In genomic region chr16:17813173-17813572, GRCm38 (mm10) we compare ENCODE assay signal across 16 mouse cellular contexts. TPM values are rescaled to one million over a fixed set of nuclear protein-coding genes. Genes with fewer than 3 reads are reported as not detected.
"Had no signal": no experiment of that assay in that cellular context is flagged by ENCODE, and none has a peak within 500 bp of the region (broad histone marks: within the 10 kb centered on the region; RNA-seq: fewer than 3 reads in every experiment).

No protein-coding gene starts in this region.

- H3K4me3 ChIP-seq: layer of hippocampus, adult 2 months; limb, embryonic 12.5 days; liver, embryonic 13.5 days; midbrain, embryonic 12.5 days; stomach, embryonic 15.5 days had no signal

- ATAC-seq: liver, postnatal 0 days; midbrain, embryonic 16.5 days had no signal

- H3K4me2 ChIP-seq: limb, embryonic 12.5 days; liver, embryonic 13.5 days; midbrain, embryonic 12.5 days; stomach, embryonic 15.5 days had no signal

- DNase-seq: kidney, postnatal 10 days; liver; liver, embryonic 13.5 days; liver, postnatal 0 days; spleen, adult 18-20 months; thymus, postnatal 36 days had no signal

- H3K9me3 ChIP-seq: limb, embryonic 12.5 days; liver, embryonic 13.5 days; midbrain, embryonic 12.5 days; stomach, embryonic 15.5 days had no signal

- H3K36me3 ChIP-seq: liver, embryonic 13.5 days; midbrain, embryonic 12.5 days; stomach, embryonic 15.5 days had no signal

- H3K9ac ChIP-seq: limb, embryonic 12.5 days; liver, embryonic 13.5 days; liver, postnatal 0 days; midbrain, embryonic 12.5 days; stomach, embryonic 15.5 days had no signal

- H3K27ac ChIP-seq: layer of hippocampus, adult 2 months; limb, embryonic 12.5 days; liver, embryonic 13.5 days; midbrain, embryonic 12.5 days; stomach, embryonic 15.5 days had no signal

RNA-seq across cellular contexts. Expression of gene Scarf2, which starts 16.1 kb away (rescaled TPM):
- total RNA-seq: megakaryocyte-erythroid progenitor cell, adult 5-6 weeks; neutrophil, adult 5-6 weeks had no signal

RNA-seq across cellular contexts. Expression of gene B830017H08Rik, which starts 19.7 kb away (rescaled TPM):
- total RNA-seq: megakaryocyte-erythroid progenitor cell, adult 5-6 weeks; neutrophil, adult 5-6 weeks had no signal
- polyA plus RNA-seq: kidney, embryonic 14.5 days; liver, embryonic 13.5 days; liver, postnatal 0 days; lung, embryonic 16.5 days; stomach, embryonic 15.5 days; thymus, postnatal 0 days had no signal
